In genomic region chr14:34311021-34311631, GRCm38 (mm10) we compare ENCODE assay signal across 8 mouse cellular contexts. TPM values are rescaled to one million over a fixed set of nuclear protein-coding genes. Genes with fewer than 3 reads are reported as not detected.
DNase-seq lines count a peak whose midpoint lies in the region; ATAC-seq and TF ChIP-seq lines count a peak whose summit lies in the region.

No protein-coding gene starts in this region.

- no peak for TF ChIP-seq CTCF in intestine, postnatal 0 days (IDR thresholded peaks at IDR 0.05; ENCODE audit: low read depth)

- H3K4me1 ChIP-seq in embryonic facial prominence, embryonic 10.5 days, result peaks cover 23% of the 10 kb centered on the region
- 0 out of 2 replicates have a peak, but pooled peaks cover 2% of the 10 kb centered on the region for H3K4me1 ChIP-seq in intestine, postnatal 0 days (replicated peaks; ENCODE audit: control insufficient read depth, insufficient read depth, low read length)
- peaks cover 10% of the 10 kb centered on the region; the same call in 1 of the 2 replicates for H3K4me1 ChIP-seq in liver, embryonic 11.5 days (replicated peaks; ENCODE audit: control insufficient read depth, insufficient read depth, low read length)

- ATAC-seq in intestine, postnatal 0 days, result peak; percentile 2; the same call in 1 of the 2 replicates
- peak; percentile 15; the same call in 1 of the 2 replicates for ATAC-seq in liver, embryonic 11.5 days (replicated peaks; ENCODE audit: low FRiP score)

- DNase-seq in urinary bladder, adult 18-20 months (ENCODE audit: low spot score in 2 of 2), result peak; percentile 53 to 60
- DNase-seq in urinary bladder, postnatal 10 days (ENCODE audit: low spot score), result no peak
- DNase-seq in embryonic facial prominence, embryonic 10.5 days (ENCODE audit: low spot score), result peak; percentile 67
- peak; percentile 97 for DNase-seq in heart, adult 11 months
- no peak for DNase-seq in liver, embryonic 11.5 days (ENCODE audit: low spot score)
- DNase-seq in monocyte, adult 2 months (ENCODE audit: low read depth in 1 of 2, low spot score in 2 of 2), result peak; percentile 14 to 34
- peak; percentile 47 to 54 for DNase-seq in spleen, postnatal 36 days (ENCODE audit: low spot score in 2 of 2)

- peak overlapping the region; percentile 92 for H3K4me3 ChIP-seq in embryonic facial prominence, embryonic 10.5 days
- peak overlapping the region; percentile 92 for H3K4me3 ChIP-seq in intestine, postnatal 0 days (ENCODE audit: low read depth, low read length)
- peak overlapping the region; percentile 94 for H3K4me3 ChIP-seq in liver, embryonic 11.5 days (ENCODE audit: low read depth, low read length)

- H3K27ac ChIP-seq in embryonic facial prominence, embryonic 10.5 days (replicated peaks), result peak overlapping the region; percentile 97
- H3K27ac ChIP-seq in intestine, postnatal 0 days (ENCODE audit: low read depth, low read length), result peak overlapping the region; percentile 96
- H3K27ac ChIP-seq in liver, embryonic 11.5 days (ENCODE audit: low read depth, low read length), result peak overlapping the region; percentile 94

- peak overlapping the region; percentile 86 for H3K4me2 ChIP-seq in intestine, postnatal 0 days (replicated peaks; ENCODE audit: low read depth)
- peak overlapping the region; percentile 90 for H3K4me2 ChIP-seq in liver, embryonic 11.5 days

- no peaks in the 10 kb centered on the region for H3K27me3 ChIP-seq in embryonic facial prominence, embryonic 10.5 days (replicated peaks; ENCODE audit: low read depth, poor library complexity, severe bottlenecking)
- H3K27me3 ChIP-seq in intestine, postnatal 0 days (replicated peaks; ENCODE audit: control insufficient read depth, insufficient read depth, low read length), result no peaks in the 10 kb centered on the region
- no peaks in the 10 kb centered on the region for H3K27me3 ChIP-seq in liver, embryonic 11.5 days (replicated peaks; ENCODE audit: control insufficient read depth, insufficient read depth, low read length)

- under 1% methylated on average over 47 of the region's 47 CpGs for WGBS in embryonic facial prominence, embryonic 10.5 days
- under 1% methylated on average over 45 of the region's 47 CpGs for WGBS in intestine, postnatal 0 days
- under 1% methylated on average over 47 of the region's 47 CpGs for WGBS in liver, embryonic 11.5 days

- no peaks in the 10 kb centered on the region for H3K9me3 ChIP-seq in embryonic facial prominence, embryonic 10.5 days
- no peaks in the 10 kb centered on the region for H3K9me3 ChIP-seq in intestine, postnatal 0 days (ENCODE audit: control insufficient read depth)
- H3K9me3 ChIP-seq in liver, embryonic 11.5 days (ENCODE audit: control insufficient read depth, low read length), result no peaks in the 10 kb centered on the region

- peaks cover 5% of the 10 kb centered on the region for H3K36me3 ChIP-seq in embryonic facial prominence, embryonic 10.5 days (replicated peaks)
- no peaks in the 10 kb centered on the region; the same call in 1 of the 2 replicates for H3K36me3 ChIP-seq in intestine, postnatal 0 days (ENCODE audit: control insufficient read depth, insufficient read depth)
- H3K36me3 ChIP-seq in liver, embryonic 11.5 days (ENCODE audit: control insufficient read depth, insufficient read depth, low read length), result peaks cover 2% of the 10 kb centered on the region; the same call in 1 of the 2 replicates

- peak overlapping the region; percentile 87 for H3K9ac ChIP-seq in intestine, postnatal 0 days (ENCODE audit: low read depth, low read length)
- H3K9ac ChIP-seq in liver, embryonic 11.5 days (ENCODE audit: low read depth, low read length), result peak overlapping the region; percentile 94

RNA-seq across cellular contexts. Expression of gene Glud1, which starts 0.6 kb away (rescaled TPM):
- polyA plus RNA-seq in embryonic facial prominence, embryonic 10.5 days (2016; fragmentation: Nextera tagmentation; extraction: Ambion mirVana), result 70.0 and 76.1 TPM in 2 replicates
- polyA plus RNA-seq in intestine, postnatal 0 days (2015; fragmentation: Nextera tagmentation; extraction: Ambion mirVana), result 40.8 TPM in 2 replicates
- 182 and 192 TPM in 2 replicates for polyA plus RNA-seq in liver, embryonic 11.5 days (2014; fragmentation: Nextera tagmentation; extraction: Ambion mirVana)

RNA-seq across cellular contexts. Expression of gene Shld2, which starts 0.8 kb away (rescaled TPM):
- 7.5 and 8.3 TPM in 2 replicates for polyA plus RNA-seq in embryonic facial prominence, embryonic 10.5 days (2016; fragmentation: Nextera tagmentation; extraction: Ambion mirVana)
- 3.1 and 3.9 TPM in 2 replicates for polyA plus RNA-seq in intestine, postnatal 0 days (2015; fragmentation: Nextera tagmentation; extraction: Ambion mirVana)
- polyA plus RNA-seq in liver, embryonic 11.5 days (2014; fragmentation: Nextera tagmentation; extraction: Ambion mirVana), result 10.5 and 15.4 TPM in 2 replicates

RNA-seq across cellular contexts. Expression of gene Fam25c, which starts 44.1 kb away (rescaled TPM):
- polyA plus RNA-seq in embryonic facial prominence, embryonic 10.5 days (2016; fragmentation: Nextera tagmentation; extraction: Ambion mirVana), result not detected in 2 replicates
- not detected in 2 replicates for polyA plus RNA-seq in intestine, postnatal 0 days (2015; fragmentation: Nextera tagmentation; extraction: Ambion mirVana)
- 0.66 TPM in 1 of 2 replicates, not detected in the other for polyA plus RNA-seq in liver, embryonic 11.5 days (2014; fragmentation: Nextera tagmentation; extraction: Ambion mirVana)

Comparison
In these comparisons a context has a peak if more than half of its experiments do, and no peak if none do; other contexts are left out.
1. DNase-seq: peak in urinary bladder, adult 18-20 months (2 of 2), embryonic facial prominence, embryonic 10.5 days (single experiment), heart, adult 11 months (single experiment), monocyte, adult 2 months (2 of 2) and spleen, postnatal 36 days (2 of 2); none in urinary bladder, postnatal 10 days (single experiment) and liver, embryonic 11.5 days (single experiment).
2. Peak in every context shown above with its lines, with median percentiles within 50 percentile points of each other: H3K27ac ChIP-seq and H3K4me3 ChIP-seq.